Mouse (Mus musculus) limb, embryonic 10.5 days (tissue): ENCODE measurements around the gene Syne2. TPM values are rescaled to one million over a fixed set of nuclear protein-coding genes. Genes with fewer than 3 reads are reported as not detected.

Source experiments
- DNase-seq: peaks from one replicate; pipeline ENCODE4 v3.0.0-alpha.2; 2017; ENCODE audit warnings: low spot score
- H3K27ac ChIP-seq: fragments of 300-500 bp; sonication (generic); 2 replicates; pipeline ENCODE4 v1.5.1; 2016; ENCODE audit warnings: mild to moderate bottlenecking
- H3K27me3 ChIP-seq: fragments of 300-500 bp; sonication (generic); 2 replicates; pipeline ENCODE4 v1.6.1; 2016; ENCODE audit warnings: low read depth, mild to moderate bottlenecking; ENCODE audit not compliant: poor library complexity, severe bottlenecking
- H3K36me3 ChIP-seq: fragments of 300-500 bp; sonication (generic); 2 replicates; pipeline ENCODE4 v1.6.1; 2016; ENCODE audit warnings: mild to moderate bottlenecking, moderate library complexity
- H3K4me1 ChIP-seq: fragments of 300-500 bp; sonication (generic); 2 replicates; pipeline ENCODE4 v1.6.1; 2016
- H3K4me3 ChIP-seq: fragments of 300-500 bp; sonication (generic); 2 replicates; pipeline ENCODE4 v1.5.1; 2016; ENCODE audit warnings: mild to moderate bottlenecking, moderate library complexity
- H3K9me3 ChIP-seq: fragments of 300-500 bp; sonication (generic); replicated peaks from 2 replicates; pipeline ENCODE4 v1.6.1; 2016; ENCODE audit warnings: mild to moderate bottlenecking
- WGBS: fragments of 180-500 bp; shearing (Covaris S2); methylation state at CpG from one replicate; pipeline ENCODE4 v1.1.7; 2016; 5-methylcytosine and 5-hydroxymethylcytosine counted together
- polyA plus RNA-seq: library from polyadenylated mRNA; unstranded; fragments of >200 nt; fragmentation: Nextera tagmentation; extraction: Ambion mirVana; gene quantifications from 2 replicates; pipeline ENCODE4 v1.2.1, GENCODE M21; 2016

Syne2 gene
- polyA plus RNA-seq, 1 experiment from 2014 or later: 113 TPM

- 14% methylated on average over 25 of the region's 25 CpGs for WGBS
- H3K27me3 ChIP-seq: peaks cover 21% of the 10 kb centered on the region
- H3K9me3 ChIP-seq: no peaks in the 10 kb centered on the region
- H3K4me3 ChIP-seq: peak overlapping the region; percentile 96
- H3K4me1 ChIP-seq: peaks cover 45% of the 10 kb centered on the region
- no peaks in the 10 kb centered on the region for H3K36me3 ChIP-seq
- H3K27ac ChIP-seq: no peak overlapping the region
- DNase-seq: no peak
These were observed 715 bp upstream of the Syne2 start for GRCm38 (mm10) chr12:75816981-75817856.

- peaks cover 51% of the 10 kb centered on the region for H3K4me1 ChIP-seq
- peak; percentile 79 for DNase-seq
- peak overlapping the region; percentile 99 for H3K27ac ChIP-seq
These were observed 810 bp downstream of the Syne2 start for GRCm38 (mm10) chr12:75818453-75819434.

DNA sequence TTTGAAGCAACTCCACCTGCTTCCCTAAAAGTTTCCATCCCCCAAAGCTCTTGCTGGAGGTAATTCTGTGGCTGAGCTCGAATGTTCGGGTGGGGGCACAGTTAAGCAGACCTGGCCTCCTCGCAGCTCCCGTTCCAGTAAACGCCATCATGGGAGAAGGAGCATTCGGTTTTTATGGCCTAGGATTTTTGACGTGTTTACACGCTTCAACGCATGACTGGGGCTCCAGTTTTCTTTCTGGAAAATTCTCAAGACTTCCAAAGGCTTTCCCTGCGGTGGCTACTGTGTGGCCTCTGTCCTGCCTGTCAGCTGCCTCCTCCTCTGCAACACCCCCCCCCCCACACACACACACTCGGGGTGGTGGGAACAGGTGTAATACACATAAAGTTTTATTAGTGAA is 1.5 kb downstream of the Syne2 start:
- 19% methylated on average over 11 of the region's 11 CpGs for WGBS
- no peak for DNase-seq
- no peaks in the 10 kb centered on the region for H3K36me3 ChIP-seq
- H3K27me3 ChIP-seq: peaks cover 21% of the 10 kb centered on the region
- peak overlapping the region; percentile 96 for H3K4me3 ChIP-seq
- H3K4me1 ChIP-seq: peaks cover 51% of the 10 kb centered on the region
- no peaks in the 10 kb centered on the region for H3K9me3 ChIP-seq
- H3K27ac ChIP-seq: peak overlapping the region; percentile 99

More at GRCm38 (mm10) chr12:75818453-75819434, 810 bp downstream of the Syne2 start:
- H3K36me3 ChIP-seq: no peaks in the 10 kb centered on the region
- H3K4me3 ChIP-seq: peak overlapping the region; percentile 96
- peaks cover 21% of the 10 kb centered on the region for H3K27me3 ChIP-seq
- no peaks in the 10 kb centered on the region for H3K9me3 ChIP-seq
- WGBS: under 1% methylated on average over 82 of the region's 93 CpGs

DNA sequence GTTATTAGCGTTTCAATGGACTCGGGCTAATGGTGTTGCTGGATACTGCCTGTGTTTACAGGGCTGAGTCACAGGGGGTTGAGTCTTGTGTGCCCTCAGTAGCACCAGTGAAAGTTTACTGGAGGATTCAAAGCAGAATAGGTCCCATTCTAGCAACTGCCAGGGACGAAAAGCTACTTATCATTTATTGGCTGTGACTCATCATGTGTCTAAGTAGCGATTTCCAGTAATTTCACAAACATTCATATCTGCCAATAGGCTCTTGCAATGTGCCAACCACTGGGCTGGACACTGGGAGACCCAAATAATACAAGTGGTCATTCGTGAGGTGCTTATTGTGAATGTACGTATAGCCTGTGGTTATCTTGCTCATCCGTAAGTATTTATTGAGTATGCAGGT is 2.3 kb downstream of the Syne2 start:
- Histone ChIP-seq H3K4me3 (no peak overlapping the region), H3K9me3 (no peaks in the 10 kb centered on the region), H3K36me3 (no peaks in the 10 kb centered on the region), H3K27ac (no peak overlapping the region), H3K4me1 (peaks cover 57% of the 10 kb centered on the region), H3K27me3 (peaks cover 20% of the 10 kb centered on the region)
- WGBS: 84% methylated on average over 7 of the region's 7 CpGs
- no peak for DNase-seq

DNA sequence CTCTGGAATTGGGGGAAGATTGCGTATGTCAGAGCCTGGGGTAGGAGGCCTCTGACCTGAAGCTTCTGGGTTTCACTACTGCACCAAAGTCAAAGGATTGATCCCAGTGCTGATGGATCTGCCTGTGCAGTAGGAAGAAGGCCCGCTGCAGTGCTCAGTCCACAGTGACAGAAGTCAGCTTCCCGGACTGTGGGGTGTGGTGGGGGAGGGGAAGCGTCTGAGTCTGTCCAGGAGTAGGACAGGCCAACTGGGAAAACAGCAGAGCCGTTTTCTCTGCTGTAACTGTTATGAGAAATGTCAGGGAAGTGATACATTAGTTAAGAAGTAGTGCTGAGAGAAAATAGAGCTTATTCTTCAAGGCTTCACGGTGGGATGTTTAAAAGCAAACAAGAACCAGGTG is 4.2 kb downstream of the Syne2 start:
- no peak overlapping the region for H3K4me3 ChIP-seq
- H3K27ac ChIP-seq: 0 out of 2 replicates have a peak overlapping the region, but pooled peaks have one; percentile 42
- no peaks in the 10 kb centered on the region for H3K9me3 ChIP-seq
- H3K27me3 ChIP-seq: 0 out of 2 replicates have a peak, but pooled peaks cover 7% of the 10 kb centered on the region
- peaks cover 71% of the 10 kb centered on the region for H3K4me1 ChIP-seq
- WGBS: 26% methylated on average over 6 of the region's 6 CpGs
- no peaks in the 10 kb centered on the region for H3K36me3 ChIP-seq
- DNase-seq: peak; percentile 45

GRCm38 (mm10) chr12:75823475-75823874 is 5.5 kb downstream of the Syne2 start:
- no peaks in the 10 kb centered on the region for H3K27me3 ChIP-seq
- H3K4me3 ChIP-seq: no peak overlapping the region
- 91% methylated on average over 6 of the region's 6 CpGs for WGBS
- no peak overlapping the region for H3K27ac ChIP-seq
- no peaks in the 10 kb centered on the region for H3K36me3 ChIP-seq
- H3K4me1 ChIP-seq: peaks cover 71% of the 10 kb centered on the region
- H3K9me3 ChIP-seq: no peaks in the 10 kb centered on the region
- no peak for DNase-seq

GRCm38 (mm10) chr12:75825458-75825857 is 7.5 kb downstream of the Syne2 start:
- Histone ChIP-seq H3K27ac (no peak overlapping the region), H3K9me3 (no peaks in the 10 kb centered on the region), H3K4me1 (peaks cover 61% of the 10 kb centered on the region), H3K27me3 (no peaks in the 10 kb centered on the region), H3K4me3 (no peak overlapping the region), H3K36me3 (peaks cover 1% of the 10 kb centered on the region; the same call in 1 of the 2 replicates)
- 93% methylated on average over 7 of the region's 7 CpGs for WGBS
- no peak for DNase-seq

GRCm38 (mm10) chr12:75826699-75827353 is 8.9 kb downstream of the Syne2 start:
- Histone ChIP-seq H3K27ac (no peak overlapping the region), H3K36me3 (peaks cover 10% of the 10 kb centered on the region; the same call in 1 of the 2 replicates), H3K27me3 (no peaks in the 10 kb centered on the region), H3K4me3 (no peak overlapping the region), H3K4me1 (peaks cover 48% of the 10 kb centered on the region), H3K9me3 (no peaks in the 10 kb centered on the region)
- DNase-seq: no peak
- WGBS: 61% methylated on average over 10 of the region's 10 CpGs

DNA sequence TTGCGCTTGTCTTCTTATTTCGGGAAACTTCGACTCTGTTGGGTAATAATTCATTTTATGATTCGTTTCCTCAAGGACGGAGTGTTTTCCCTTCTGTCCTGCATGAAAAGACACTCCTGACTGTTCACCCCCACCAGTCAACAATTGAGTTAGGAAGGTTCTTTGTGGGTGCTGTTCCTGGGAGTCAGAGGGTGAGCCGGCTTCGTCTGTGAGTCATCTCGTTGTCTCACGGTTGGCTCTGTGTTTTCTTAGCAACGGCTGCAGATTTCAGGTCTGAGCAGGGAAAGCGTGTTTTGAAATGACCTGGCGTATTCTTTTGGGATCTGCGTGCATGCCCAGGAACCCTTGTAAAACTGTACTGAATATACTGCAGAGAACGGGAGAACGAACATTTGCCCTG is 9.8 kb downstream of the Syne2 start:
- no peak for DNase-seq
- peaks cover 39% of the 10 kb centered on the region for H3K4me1 ChIP-seq
- WGBS: 93% methylated on average over 15 of the region's 15 CpGs
- no peaks in the 10 kb centered on the region for H3K9me3 ChIP-seq
- no peaks in the 10 kb centered on the region for H3K27me3 ChIP-seq
- H3K4me3 ChIP-seq: no peak overlapping the region
- peaks cover 10% of the 10 kb centered on the region; the same call in 1 of the 2 replicates for H3K36me3 ChIP-seq
- H3K27ac ChIP-seq: no peak overlapping the region

- no peak overlapping the region for H3K27ac ChIP-seq
- H3K9me3 ChIP-seq: no peaks in the 10 kb centered on the region
- peaks cover 53% of the 10 kb centered on the region for H3K4me1 ChIP-seq
- no peak overlapping the region for H3K4me3 ChIP-seq
- DNase-seq: no peak
- H3K27me3 ChIP-seq: no peaks in the 10 kb centered on the region
- WGBS: 90% methylated on average over 5 of the region's 5 CpGs
- H3K36me3 ChIP-seq: peaks cover 10% of the 10 kb centered on the region; the same call in 1 of the 2 replicates
These were observed 11.7 kb downstream of the Syne2 start for GRCm38 (mm10) chr12:75829616-75830015.

- Histone ChIP-seq H3K27me3 (no peaks in the 10 kb centered on the region), H3K9me3 (no peaks in the 10 kb centered on the region), H3K4me3 (no peak overlapping the region), H3K36me3 (peaks cover 10% of the 10 kb centered on the region; the same call in 1 of the 2 replicates), H3K4me1 (peaks cover 52% of the 10 kb centered on the region), H3K27ac (no peak overlapping the region)
- 71% methylated on average over 12 of the region's 12 CpGs for WGBS
- DNase-seq: no peak
These were observed 15.4 kb downstream of the Syne2 start for GRCm38 (mm10) chr12:75833149-75833959.
